8 mouse cellular contexts compared by ENCODE assay signal in the genomic region with DNA sequence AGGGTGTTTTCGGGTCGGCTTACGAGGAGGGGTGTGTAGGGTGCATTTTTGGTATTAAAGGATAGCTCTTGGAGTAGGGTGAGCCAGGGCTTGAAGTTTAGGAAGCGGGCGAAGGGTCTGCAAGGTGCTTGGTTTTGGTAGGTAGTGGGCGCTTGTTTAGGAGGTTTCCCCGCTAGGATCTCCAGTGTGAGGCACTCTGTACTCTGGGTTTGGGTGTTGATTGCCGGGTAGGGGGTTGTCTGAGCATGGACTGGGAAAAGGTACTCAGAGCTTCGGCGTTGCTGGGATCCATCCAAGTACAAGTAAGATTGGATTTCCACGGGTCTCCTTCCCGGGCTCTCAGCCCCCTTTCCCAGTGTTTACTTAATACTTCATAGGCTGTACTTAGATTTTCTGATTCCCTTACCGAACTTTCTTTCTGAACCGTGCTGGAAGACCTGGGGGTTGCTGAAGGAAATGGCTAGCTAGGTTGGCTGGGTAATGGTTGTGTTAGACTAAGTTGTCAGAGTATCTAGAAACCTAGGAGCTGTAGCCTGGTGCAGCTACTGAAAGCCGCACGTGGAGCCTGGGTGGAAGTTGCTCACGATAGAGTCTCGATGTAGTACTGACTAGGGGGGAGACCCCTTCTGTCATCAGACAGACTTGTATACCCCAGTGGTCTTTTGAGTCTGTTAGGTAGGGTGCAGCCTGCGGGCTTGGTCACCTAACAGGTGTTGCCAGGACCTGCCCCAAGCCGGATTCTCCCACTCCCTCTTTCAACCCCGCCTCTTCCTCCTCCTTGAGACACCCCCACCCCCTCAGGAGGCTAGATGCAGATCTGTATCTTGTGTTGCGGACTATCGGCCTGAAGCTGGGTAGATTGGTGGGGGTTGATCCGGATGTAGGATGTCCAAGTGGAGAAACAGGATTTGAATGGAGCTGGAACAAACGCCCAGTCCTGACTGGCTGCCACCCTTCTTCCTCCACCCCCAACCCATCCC. TPM values are rescaled to one million over a fixed set of nuclear protein-coding genes. Genes with fewer than 3 reads are reported as not detected.
A peak's percentile ranks its signal among the peaks of the same experiment; 100 is the strongest.
DNase-seq lines count a peak whose midpoint lies in the region; ATAC-seq and TF ChIP-seq lines count a peak whose summit lies in the region.

No protein-coding gene starts in this region.

- no peak for ATAC-seq in embryonic facial prominence, embryonic 11.5 days (replicated peaks; ENCODE audit: insufficient number of reproducible peaks, low FRiP score, low TSS enrichment, low read depth)
- ATAC-seq in hindbrain, embryonic 15.5 days (ENCODE audit: low FRiP score, low read depth) = 0 out of 2 replicates have a peak, but pooled peaks have one; percentile 12
- no peak for ATAC-seq in liver, embryonic 14.5 days (ENCODE audit: insufficient read depth)

- H3K4me3 ChIP-seq in heart, adult 2 months = peak overlapping the region; percentile 61
- peak overlapping the region; percentile 36 for H3K4me3 ChIP-seq in embryonic facial prominence, embryonic 11.5 days (ENCODE audit: low read depth, low read length)
- H3K4me3 ChIP-seq in hindbrain, embryonic 15.5 days = peak overlapping the region; percentile 51
- H3K4me3 ChIP-seq in liver, embryonic 14.5 days (ENCODE audit: insufficient read depth in 1 of 2, low read depth in 2 of 2, low read length in 2 of 2) = peak overlapping the region; percentile 33 to 44
- H3K4me3 ChIP-seq in small intestine, adult 2 months (ENCODE audit: low read depth, low read length) = peak overlapping the region; percentile 70

- no peaks in the 10 kb centered on the region for H3K36me3 ChIP-seq in heart, adult 2 months (ENCODE audit: control insufficient read depth, insufficient read depth, low read length)
- H3K36me3 ChIP-seq in embryonic facial prominence, embryonic 11.5 days (replicated peaks; ENCODE audit: control insufficient read depth, insufficient read depth, low read depth, low read length) = no peaks in the 10 kb centered on the region
- H3K36me3 ChIP-seq in hindbrain, embryonic 15.5 days = no peaks in the 10 kb centered on the region
- H3K36me3 ChIP-seq in liver, embryonic 14.5 days (replicated peaks; ENCODE audit: control insufficient read depth, insufficient read depth, low read depth) = no peaks in the 10 kb centered on the region
- no peaks in the 10 kb centered on the region for H3K36me3 ChIP-seq in small intestine, adult 2 months (ENCODE audit: control insufficient read depth, insufficient read depth, low read length)

- no peaks in the 10 kb centered on the region for H3K27me3 ChIP-seq in heart, adult 2 months (ENCODE audit: control insufficient read depth, insufficient read depth, low read length)
- peaks cover 3% of the 10 kb centered on the region; the same call in 1 of the 2 replicates for H3K27me3 ChIP-seq in embryonic facial prominence, embryonic 11.5 days (ENCODE audit: control insufficient read depth, insufficient read depth, low read length)
- H3K27me3 ChIP-seq in hindbrain, embryonic 15.5 days = peaks cover 23% of the 10 kb centered on the region
- peaks cover 30% of the 10 kb centered on the region for H3K27me3 ChIP-seq in liver, embryonic 14.5 days (ENCODE audit: control insufficient read depth, insufficient read depth, low read length)
- peaks cover 12% of the 10 kb centered on the region; the same call in 1 of the 2 replicates for H3K27me3 ChIP-seq in small intestine, adult 2 months (ENCODE audit: control insufficient read depth, insufficient read depth, low read length)

- H3K79me2 ChIP-seq in heart, adult 2 months (replicated peaks; ENCODE audit: control insufficient read depth, insufficient read depth, low read length) = no peaks in the 10 kb centered on the region

- intact Hi-C loops in heart, adult 2 months (cut with DNase I) = loop anchor here (2.0 kb wide), 1 partner anchor 15 kb away; no protein-coding TSS in a partner anchor
- intact Hi-C loops in heart, postnatal 14 days (cut with DNase I) = loop anchor here (2.0 kb wide), 2 partner anchors 15 to 27 kb away; no protein-coding TSS in a partner anchor

- peak overlapping the region; percentile 85 for H3K27ac ChIP-seq in heart, adult 2 months
- no peak overlapping the region for H3K27ac ChIP-seq in embryonic facial prominence, embryonic 11.5 days (replicated peaks; ENCODE audit: low read depth, low read length)
- 0 out of 2 replicates have a peak overlapping the region, but pooled peaks have one; percentile 7 for H3K27ac ChIP-seq in hindbrain, embryonic 15.5 days (replicated peaks)
- no peak overlapping the region for H3K27ac ChIP-seq in liver, embryonic 14.5 days
- H3K27ac ChIP-seq in small intestine, adult 2 months (ENCODE audit: insufficient read depth, low read depth, low read length) = peak overlapping the region; percentile 29

- H3K9ac ChIP-seq in heart, adult 2 months (ENCODE audit: low read depth, low read length) = peak overlapping the region; percentile 62
- H3K9ac ChIP-seq in embryonic facial prominence, embryonic 11.5 days (replicated peaks; ENCODE audit: low read length) = peak overlapping the region; percentile 66
- peak overlapping the region; percentile 44 for H3K9ac ChIP-seq in hindbrain, embryonic 15.5 days
- no peak overlapping the region for H3K9ac ChIP-seq in liver, embryonic 14.5 days (replicated peaks)

- peak in 1 of 2 experiments; percentile 53 for DNase-seq in heart, adult 2 months
- no peak for DNase-seq in heart, postnatal 14 days
- DNase-seq in embryonic facial prominence, embryonic 11.5 days (ENCODE audit: low spot score) = no peak
- no peak for DNase-seq in liver, embryonic 14.5 days (ENCODE audit: low read depth in 3 of 3, low spot score in 3 of 3)
- DNase-seq in ovary, postnatal 10 days (ENCODE audit: low spot score) = no peak
- DNase-seq in right cerebral cortex, postnatal 10 days (ENCODE audit: low spot score in 2 of 2) = no peak

- H3K4me2 ChIP-seq in embryonic facial prominence, embryonic 11.5 days (ENCODE audit: low read depth, low read length) = peak overlapping the region; percentile 95
- peak overlapping the region; percentile 89 for H3K4me2 ChIP-seq in hindbrain, embryonic 15.5 days
- peak overlapping the region; percentile 63 for H3K4me2 ChIP-seq in liver, embryonic 14.5 days (ENCODE audit: low read depth)

- 8% methylated on average over 25 of the region's 25 CpGs for WGBS in heart, adult 2 months
- 3% methylated on average over 25 of the region's 25 CpGs for WGBS in embryonic facial prominence, embryonic 11.5 days
- WGBS in hindbrain, embryonic 15.5 days = 6% methylated on average over 25 of the region's 25 CpGs
- WGBS in liver, embryonic 14.5 days (ENCODE audit: insufficient replicate concordance) = 1% methylated on average over 25 of the region's 25 CpGs
- 2% methylated on average over 25 of the region's 25 CpGs for WGBS in small intestine, adult 2 months

- no peaks in the 10 kb centered on the region for H3K9me3 ChIP-seq in embryonic facial prominence, embryonic 11.5 days (replicated peaks; ENCODE audit: control insufficient read depth, low read length)
- no peaks in the 10 kb centered on the region for H3K9me3 ChIP-seq in hindbrain, embryonic 15.5 days
- H3K9me3 ChIP-seq in liver, embryonic 14.5 days (ENCODE audit: control insufficient read depth, low read length) = no peaks in the 10 kb centered on the region

- TF ChIP-seq CTCF in heart, adult 2 months (IDR thresholded peaks at IDR 0.05) = no peak
- TF ChIP-seq CTCF in liver, embryonic 14.5 days (IDR thresholded peaks at IDR 0.05; ENCODE audit: low read depth) = no peak
- TF ChIP-seq CTCF in small intestine, adult 2 months (IDR thresholded peaks at IDR 0.05; ENCODE audit: extremely low read depth, insufficient read length, insufficient replicate concordance, low read depth, low read length) = no peak

- 0 out of 2 replicates have a peak, but pooled peaks have one; percentile 8 for TF ChIP-seq POLR2A in heart, adult 2 months (IDR thresholded peaks at IDR 0.05; ENCODE audit: insufficient read depth, low read depth, low read length)
- TF ChIP-seq POLR2A in small intestine, adult 2 months (IDR thresholded peaks at IDR 0.05; ENCODE audit: low read depth, low read length) = no peak

- TF ChIP-seq EP300 in heart, adult 2 months (IDR thresholded peaks at IDR 0.05; ENCODE audit: insufficient read depth, low read depth, low read length) = no peak
- TF ChIP-seq EP300 in liver, embryonic 14.5 days (IDR thresholded peaks at IDR 0.05; ENCODE audit: low read depth) = no peak

- H3K4me1 ChIP-seq in heart, adult 2 months (ENCODE audit: control insufficient read depth, insufficient read depth, low read length) = peaks cover 14% of the 10 kb centered on the region
- H3K4me1 ChIP-seq in embryonic facial prominence, embryonic 11.5 days (ENCODE audit: control insufficient read depth, insufficient read depth, low read length) = peaks cover 3% of the 10 kb centered on the region; the same call in 1 of the 2 replicates
- H3K4me1 ChIP-seq in hindbrain, embryonic 15.5 days (replicated peaks) = peaks cover 21% of the 10 kb centered on the region
- no peaks in the 10 kb centered on the region; a peak in 1 of 4 replicates for H3K4me1 ChIP-seq in liver, embryonic 14.5 days (replicated peaks; ENCODE audit: control insufficient read depth in 2 of 2, insufficient read depth in 2 of 2, low read length in 1 of 2)
- H3K4me1 ChIP-seq in small intestine, adult 2 months (ENCODE audit: control insufficient read depth, insufficient read depth, insufficient read length, low read length) = peaks cover 5% of the 10 kb centered on the region

RNA-seq across cellular contexts. Expression of a gene that starts 13.3 kb away (rescaled TPM):
- 10 to 100 TPM; 12.1 to 45.3 TPM for total RNA-seq in heart, adult 2 months (2021)
- polyA plus RNA-seq in heart, adult 2 months (2012; rRNA removed) = 17.0 and 23.8 TPM in 2 replicates
- total RNA-seq in heart, postnatal 14 days (2021) = 10 to 100 TPM; 14.0 to 63.1 TPM
- polyA plus RNA-seq in embryonic facial prominence, embryonic 11.5 days (2014; fragmentation: Nextera tagmentation; extraction: Ambion mirVana) = 2.2 and 3.0 TPM in 2 replicates
- polyA plus RNA-seq in hindbrain, embryonic 15.5 days (2015; fragmentation: Nextera tagmentation; extraction: Ambion mirVana) = 6.6 and 6.9 TPM in 2 replicates
- polyA plus RNA-seq in liver, embryonic 14.5 days (2012; rRNA removed) = 0.42 and 0.48 TPM in 2 replicates
- polyA plus RNA-seq in liver, embryonic 14.5 days (2014; fragmentation: Nextera tagmentation; extraction: Ambion mirVana) = 0.19 and 0.23 TPM in 2 replicates
- 6.5 and 9.7 TPM in 2 replicates for polyA plus RNA-seq in small intestine, adult 2 months (2012; rRNA removed)

RNA-seq across cellular contexts. Expression of a gene that starts 16.7 kb away (rescaled TPM):
- 10 to 100 TPM; 21.2 to 22.4 TPM for total RNA-seq in heart, adult 2 months (2021)
- 26.4 and 29.3 TPM in 2 replicates for polyA plus RNA-seq in heart, adult 2 months (2012; rRNA removed)
- 10 to 100 TPM; 24.7 to 25.5 TPM for total RNA-seq in heart, postnatal 14 days (2021)
- 63.8 and 65.8 TPM in 2 replicates for polyA plus RNA-seq in embryonic facial prominence, embryonic 11.5 days (2014; fragmentation: Nextera tagmentation; extraction: Ambion mirVana)
- polyA plus RNA-seq in hindbrain, embryonic 15.5 days (2015; fragmentation: Nextera tagmentation; extraction: Ambion mirVana) = 75.5 and 76.5 TPM in 2 replicates
- polyA plus RNA-seq in liver, embryonic 14.5 days (2012; rRNA removed) = 13.1 and 17.2 TPM in 2 replicates
- polyA plus RNA-seq in liver, embryonic 14.5 days (2014; fragmentation: Nextera tagmentation; extraction: Ambion mirVana) = 21.3 and 23.7 TPM in 2 replicates
- 13.7 and 38.4 TPM in 2 replicates for polyA plus RNA-seq in small intestine, adult 2 months (2012; rRNA removed)

RNA-seq across cellular contexts. Expression of a gene that starts 25.7 kb away (rescaled TPM):
- 1 to 10 TPM in 1 of 2 experiments, under 1 TPM in 1; 0.70 to 1.1 TPM for total RNA-seq in heart, adult 2 months (2021)
- polyA plus RNA-seq in heart, adult 2 months (2012; rRNA removed) = 2.5 and 6.3 TPM in 2 replicates
- total RNA-seq in heart, postnatal 14 days (2021) = 1 to 10 TPM; 1.7 to 1.8 TPM
- polyA plus RNA-seq in embryonic facial prominence, embryonic 11.5 days (2014; fragmentation: Nextera tagmentation; extraction: Ambion mirVana) = 1.6 and 1.7 TPM in 2 replicates
- 0.31 TPM in 1 of 2 replicates, not detected in the other for polyA plus RNA-seq in hindbrain, embryonic 15.5 days (2015; fragmentation: Nextera tagmentation; extraction: Ambion mirVana)
- polyA plus RNA-seq in liver, embryonic 14.5 days (2012; rRNA removed) = 0.10 and 0.11 TPM in 2 replicates
- polyA plus RNA-seq in liver, embryonic 14.5 days (2014; fragmentation: Nextera tagmentation; extraction: Ambion mirVana) = 0.18 and 0.35 TPM in 2 replicates
- polyA plus RNA-seq in small intestine, adult 2 months (2012; rRNA removed) = 0.14 and 0.24 TPM in 2 replicates

RNA-seq across cellular contexts. Expression of a gene that starts 43.4 kb away (rescaled TPM):
- 10 to 100 TPM; 10.9 to 11.5 TPM for total RNA-seq in heart, adult 2 months (2021)
- 7.4 and 7.6 TPM in 2 replicates for polyA plus RNA-seq in heart, adult 2 months (2012; rRNA removed)
- 10 to 100 TPM; 12.9 to 14.0 TPM for total RNA-seq in heart, postnatal 14 days (2021)
- 5.6 and 6.0 TPM in 2 replicates for polyA plus RNA-seq in embryonic facial prominence, embryonic 11.5 days (2014; fragmentation: Nextera tagmentation; extraction: Ambion mirVana)
- 1.9 and 2.4 TPM in 2 replicates for polyA plus RNA-seq in hindbrain, embryonic 15.5 days (2015; fragmentation: Nextera tagmentation; extraction: Ambion mirVana)
- 0.50 and 0.73 TPM in 2 replicates for polyA plus RNA-seq in liver, embryonic 14.5 days (2012; rRNA removed)
- polyA plus RNA-seq in liver, embryonic 14.5 days (2014; fragmentation: Nextera tagmentation; extraction: Ambion mirVana) = 0.13 and 0.27 TPM in 2 replicates
- 7.3 and 8.5 TPM in 2 replicates for polyA plus RNA-seq in small intestine, adult 2 months (2012; rRNA removed)

Comparison
In these comparisons a context has a peak if more than half of its experiments do, and no peak if none do; other contexts are left out.
1. H3K27ac ChIP-seq: peak in heart, adult 2 months (single experiment), hindbrain, embryonic 15.5 days (single experiment) and small intestine, adult 2 months (single experiment); none in embryonic facial prominence, embryonic 11.5 days (single experiment) and liver, embryonic 14.5 days (single experiment).
2. Peak in every context shown above with its lines, with median percentiles within 50 percentile points of each other: H3K4me3 ChIP-seq and H3K4me2 ChIP-seq.